Mouse (Mus musculus) kidney, adult 8-10 months (tissue): ENCODE measurements at regions not wholly inside any gene's neighbourhood (a gene's known extent, or its start where the extent isn't known, plus 50 kb on each side); places are given as distances from the start of the nearest gene placed in this dataset.

Source experiments
- DNase-seq, 2 experiments: peaks; one replicate each; pipeline ENCODE4 v3.0.0; 2022

- DNase-seq: no peak
These were observed 114.5 kb downstream of the Dhx35 start for GRCm38 (mm10) chr2:158909086-158909485.

DNA sequence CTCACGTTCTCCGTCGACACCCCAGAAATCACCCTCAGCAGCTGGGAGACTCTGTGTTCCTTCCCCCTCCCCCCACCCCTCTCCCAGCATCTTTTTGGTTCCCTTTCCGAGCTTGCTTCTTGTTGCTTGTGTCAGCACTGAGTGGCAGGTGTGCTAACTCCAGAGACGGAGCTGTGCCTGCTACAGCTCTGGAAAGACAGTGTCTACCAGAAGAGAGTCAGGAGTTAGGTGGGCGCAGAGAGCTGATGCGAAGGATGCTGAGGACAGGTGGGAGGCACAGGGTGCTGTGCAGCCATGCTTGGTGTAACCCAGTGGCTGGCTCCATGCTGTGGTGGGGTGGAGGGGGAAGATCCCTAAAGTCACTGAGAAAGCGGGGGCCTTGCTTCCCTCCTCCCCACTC is 115.7 kb downstream of the Dhx35 start:
- DNase-seq: no peak

- no peak for DNase-seq
These were observed 116.6 kb downstream of the Dhx35 start for GRCm38 (mm10) chr2:158911191-158911590.

DNA sequence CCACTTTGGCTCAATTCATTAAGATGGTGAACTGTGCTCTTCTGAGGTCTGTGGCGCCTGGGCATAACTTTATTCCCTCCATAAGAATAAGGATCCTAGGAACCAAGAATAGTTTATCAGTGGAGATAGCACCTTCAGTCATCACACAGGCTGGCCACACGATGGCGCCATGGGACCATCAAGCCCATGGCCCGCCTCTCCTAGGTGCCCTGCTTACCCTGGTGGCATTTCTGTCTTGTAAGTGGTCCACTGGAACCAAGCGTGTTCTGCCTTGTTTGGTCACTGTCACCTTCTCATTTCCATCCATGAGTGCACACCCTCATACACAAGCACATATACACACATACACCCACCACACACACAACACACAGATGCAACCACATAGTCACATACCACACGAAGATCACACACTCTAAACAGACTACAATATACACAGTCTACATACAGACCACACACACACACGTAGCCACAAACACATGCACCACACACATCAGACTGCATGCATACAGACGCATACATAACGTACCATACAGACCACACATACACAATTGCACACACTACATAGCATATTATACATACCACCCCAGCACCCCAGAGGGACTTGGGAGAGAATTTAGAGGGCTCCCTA is 118.1 kb downstream of the Dhx35 start:
- DNase-seq: peak; percentile 2 to 7

- DNase-seq: no peak
These were observed 122.8 kb downstream of the Dhx35 start for GRCm38 (mm10) chr2:158917398-158917797.

DNA sequence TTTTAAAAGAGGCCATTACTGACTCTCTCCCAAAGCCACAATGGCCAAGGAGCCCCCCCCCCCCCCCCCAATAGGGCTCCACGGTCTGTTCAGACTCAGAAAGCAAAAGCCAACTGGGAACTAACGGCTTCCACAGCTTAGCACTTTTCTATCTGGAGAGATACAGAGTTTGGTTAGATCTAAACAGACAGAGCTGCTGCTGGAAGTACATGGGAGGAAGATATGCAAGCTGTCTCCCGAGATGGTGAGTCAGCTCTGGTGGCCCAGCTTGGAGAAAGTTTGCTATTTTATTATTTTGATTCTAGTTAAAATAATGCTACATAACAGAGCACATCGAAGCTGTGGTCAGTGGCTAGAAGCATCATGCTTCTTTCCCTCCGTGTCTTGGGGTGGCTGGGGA is 123.7 kb downstream of the Dhx35 start:
- no peak for DNase-seq

DNA sequence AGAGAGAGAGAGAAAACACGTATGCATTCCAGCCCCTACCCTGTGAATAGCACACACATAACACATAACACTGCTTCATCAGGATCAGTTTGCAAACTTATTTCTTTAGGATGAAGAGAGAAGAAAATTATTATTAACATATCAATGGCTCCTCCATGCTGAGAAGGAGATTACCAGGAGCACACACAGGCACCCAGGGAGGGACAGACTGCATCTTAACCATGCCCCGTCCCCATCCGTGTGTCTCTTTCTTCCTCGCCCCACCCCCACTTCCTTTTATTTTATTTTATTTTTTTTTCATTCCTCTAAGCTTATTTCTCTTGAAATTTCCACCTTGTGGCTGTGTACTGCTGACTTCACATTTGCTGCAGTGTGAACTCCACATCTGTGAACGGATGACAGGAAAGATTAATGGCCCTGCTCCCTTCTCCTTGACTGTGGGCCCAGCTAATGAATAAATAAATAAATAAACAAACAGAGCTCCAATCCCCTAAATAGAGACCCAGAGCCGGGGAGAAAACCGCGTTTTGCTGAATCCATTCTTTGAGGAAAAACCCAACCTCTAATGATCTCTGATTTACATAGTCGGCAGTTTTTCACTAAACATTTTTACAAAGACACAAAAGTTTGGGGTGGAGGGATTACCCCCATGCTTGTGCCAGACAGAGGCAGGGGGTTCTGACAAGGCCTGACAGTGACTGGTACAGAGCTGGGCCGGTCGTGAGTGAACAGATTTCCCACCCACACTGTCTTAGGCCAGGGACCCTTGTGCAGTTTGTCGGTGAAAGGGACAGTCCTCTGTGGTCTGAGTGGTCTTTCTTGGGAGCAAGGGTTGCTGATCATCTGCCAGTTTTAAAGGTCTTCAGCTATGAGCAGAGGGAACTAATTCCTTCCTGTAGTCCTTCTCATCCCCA is 127.0 kb downstream of the Dhx35 start:
- DNase-seq: no peak

DNA sequence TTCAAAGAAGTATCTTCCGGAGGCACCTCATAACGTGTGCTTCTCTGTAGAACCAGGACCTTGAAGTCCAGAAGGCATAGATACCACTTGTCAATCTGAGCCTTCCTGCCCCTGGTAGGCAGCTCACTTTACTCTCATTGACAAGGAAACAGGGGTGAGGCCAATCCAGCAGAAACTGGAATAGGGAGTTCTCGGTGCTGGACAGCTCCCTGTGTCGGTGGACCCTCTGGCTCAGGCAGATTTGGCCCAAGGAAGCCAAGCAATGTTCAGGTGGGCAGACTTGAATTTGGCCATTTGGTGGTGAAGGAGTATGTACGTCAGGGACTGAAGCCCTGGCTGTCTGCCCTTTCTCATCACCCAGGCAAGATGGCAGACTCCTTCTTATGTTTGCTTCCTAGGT is 128.2 kb downstream of the Dhx35 start:
- DNase-seq: no peak

GRCm38 (mm10) chr2:158929507-158929906 is 134.9 kb downstream of the Dhx35 start:
- no peak for DNase-seq

DNA sequence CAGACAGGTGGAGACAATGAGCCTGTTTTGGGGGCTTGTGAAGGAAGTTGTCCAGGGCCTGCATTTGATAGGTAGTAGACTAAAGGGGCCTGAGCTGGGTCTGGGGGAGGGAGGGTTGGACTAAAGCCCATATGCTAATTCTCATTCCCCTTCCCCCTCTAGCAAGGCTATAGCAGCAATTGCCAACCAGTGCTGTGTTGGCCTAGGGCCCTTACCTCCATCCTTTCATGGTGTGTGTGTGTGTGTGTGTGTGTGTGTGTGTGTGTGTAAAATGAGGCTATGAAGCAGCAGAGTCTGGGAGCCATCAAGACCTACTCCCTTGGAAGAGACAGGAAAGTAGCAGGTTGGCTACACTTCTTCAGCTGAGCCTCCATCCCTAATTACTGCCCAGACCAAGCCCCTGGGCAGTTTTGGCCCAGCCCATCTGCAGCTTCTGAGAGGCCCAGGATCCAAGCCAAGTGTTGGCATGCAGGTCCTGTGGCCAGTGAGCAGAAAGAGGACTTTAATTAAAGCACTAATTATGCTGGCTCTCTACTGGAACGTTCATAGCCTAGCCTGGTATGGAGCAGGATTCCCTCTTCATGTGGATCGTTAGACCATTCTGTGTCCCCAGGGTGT is 143.4 kb downstream of the Dhx35 start:
- DNase-seq: no peak

DNA sequence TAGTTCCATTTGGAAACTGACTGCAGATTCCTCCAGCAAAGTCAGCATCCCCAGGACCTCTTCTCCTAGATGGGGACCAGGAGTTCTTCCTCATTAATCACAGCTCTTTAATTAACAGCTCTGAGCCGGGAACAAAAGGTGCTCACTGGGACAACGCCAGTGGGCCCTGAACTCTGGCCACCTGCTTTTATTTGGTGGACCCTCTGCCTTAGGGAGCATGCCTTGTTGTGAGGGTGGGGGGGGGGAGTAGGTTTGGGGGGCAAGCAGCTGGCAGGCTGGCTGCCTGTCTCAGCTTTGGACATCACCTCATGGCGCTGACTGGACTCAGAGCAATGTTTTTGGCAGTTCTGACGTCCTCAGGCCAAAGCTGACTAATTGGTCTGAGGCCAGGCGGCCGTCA is 154.8 kb downstream of the Dhx35 start:
- DNase-seq: no peak

DNA sequence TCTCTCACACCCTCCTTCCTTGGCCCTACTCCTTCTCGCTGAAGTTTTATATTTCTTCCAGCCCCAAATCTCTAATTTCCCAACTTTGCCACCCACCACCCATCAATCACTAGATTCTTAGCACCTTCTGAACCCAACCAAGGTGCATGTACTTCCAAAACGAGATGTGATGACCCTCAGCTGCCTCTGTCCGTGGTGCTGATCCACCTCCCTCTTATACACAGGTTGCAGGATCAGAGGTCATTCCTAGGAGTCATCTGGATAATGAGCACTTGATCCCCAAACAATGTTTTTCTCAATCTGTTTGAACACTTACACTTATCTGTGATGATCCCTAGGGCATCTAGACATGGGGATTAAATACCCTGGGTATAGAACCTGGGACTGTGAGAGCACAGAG is 156.5 kb downstream of the Dhx35 start:
- DNase-seq: no peak

- no peak for DNase-seq
These were observed 162.3 kb downstream of the Dhx35 start for GRCm38 (mm10) chr2:158956888-158957287.

DNA sequence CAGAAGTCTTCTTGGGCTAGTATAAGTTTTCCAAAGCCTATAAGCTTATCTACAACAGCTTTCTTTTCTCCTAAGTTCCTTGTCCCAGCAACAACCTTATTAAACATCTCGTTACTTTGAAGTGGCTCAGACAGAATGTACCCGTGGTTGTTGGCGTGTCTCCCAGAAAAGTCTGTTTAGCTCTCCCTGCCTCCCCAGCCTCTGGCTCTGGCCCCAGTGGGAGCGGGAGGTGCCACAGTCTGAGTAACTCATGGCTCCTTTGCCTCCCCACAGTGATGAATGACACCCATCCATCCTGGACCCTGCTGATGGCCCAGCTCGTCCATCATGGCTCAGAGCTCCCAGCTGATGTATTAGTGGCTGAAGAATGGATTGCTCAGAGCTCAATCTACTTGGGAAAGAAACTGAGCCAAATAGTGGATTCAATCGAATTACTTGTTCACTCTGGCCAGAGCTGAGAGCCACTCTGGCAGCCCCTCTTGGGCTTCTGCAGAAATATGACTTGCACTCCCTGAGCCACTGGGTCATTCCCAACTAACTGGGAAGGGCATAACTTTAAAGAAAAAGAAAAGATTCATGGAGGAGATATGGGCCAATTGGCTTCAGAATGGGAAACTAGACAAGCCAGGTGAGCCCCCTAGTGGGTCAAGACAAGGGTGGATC is 170.5 kb downstream of the Dhx35 start:
- peak; percentile 4 to 8 for DNase-seq

DNA sequence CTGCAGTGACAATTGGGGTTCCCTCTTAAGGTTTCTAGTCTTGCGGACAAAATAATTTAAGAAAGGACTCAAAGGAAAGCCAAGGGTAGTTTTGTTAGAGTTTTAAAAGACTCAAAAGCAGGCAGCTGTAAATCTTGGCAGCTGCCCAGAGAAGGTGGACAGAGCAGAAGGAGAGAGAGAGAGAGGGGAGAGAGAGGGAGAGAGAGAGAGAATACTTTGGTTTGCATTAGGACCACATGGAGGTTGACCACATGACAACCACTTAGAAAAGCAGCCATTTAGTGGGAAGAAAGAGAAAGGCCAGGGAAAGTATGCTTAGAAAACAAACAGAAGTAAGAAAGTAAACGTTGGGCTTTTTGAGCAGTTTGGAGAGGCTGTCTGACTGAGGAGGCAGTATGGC is 177.6 kb downstream of the Dhx35 start:
- DNase-seq: no peak

DNA sequence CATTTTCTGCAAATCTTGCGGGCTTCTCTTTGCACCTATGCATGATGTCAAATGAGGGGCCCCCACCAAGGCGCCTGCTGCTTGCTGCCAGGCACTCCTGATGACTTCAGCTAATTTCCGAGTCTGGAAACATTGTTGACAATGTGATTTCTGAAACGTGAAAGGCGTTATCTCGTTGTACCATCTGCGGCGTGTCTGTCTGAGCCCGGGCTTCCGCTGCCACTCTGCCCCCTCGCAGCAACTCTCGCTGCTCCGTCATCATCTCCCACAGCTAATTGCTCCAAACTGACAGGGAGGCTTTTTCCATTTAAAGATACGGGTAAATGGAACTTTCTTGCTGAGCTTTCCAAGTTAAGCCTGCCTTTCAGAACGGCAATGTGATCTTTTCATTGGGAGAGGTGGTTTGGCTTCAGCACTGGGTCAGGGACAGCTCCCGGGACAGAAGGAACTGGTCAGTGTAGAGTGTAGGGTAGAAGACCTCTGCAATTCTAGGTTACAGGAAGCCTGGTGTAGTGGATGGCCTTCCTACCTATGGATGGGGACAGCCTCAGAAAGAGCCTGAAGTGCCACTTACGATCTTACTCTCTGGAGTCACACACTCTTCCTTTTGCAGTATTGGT is 191.0 kb downstream of the Dhx35 start:
- DNase-seq: no peak

- DNase-seq: no peak
These were observed 208.0 kb downstream of the Dhx35 start for GRCm38 (mm10) chr2:159002481-159003186.

DNA sequence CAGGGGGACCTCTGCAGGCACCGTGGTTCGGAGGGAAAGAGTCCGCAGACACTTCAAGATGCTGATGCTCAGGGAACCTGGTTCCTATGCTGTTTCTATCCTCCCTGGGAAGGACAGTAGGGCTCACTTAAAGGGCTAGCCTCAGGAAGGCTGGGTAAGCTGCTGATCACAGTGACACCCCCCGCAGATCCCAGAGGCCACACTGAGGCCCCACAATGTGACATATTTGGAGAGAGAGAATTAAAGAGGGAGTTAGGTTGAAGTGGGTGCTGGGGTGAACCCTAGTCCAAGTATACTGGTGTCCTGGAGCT is 208.5 kb downstream of the Dhx35 start:
- DNase-seq: no peak

GRCm38 (mm10) chr2:159004417-159004816 is 209.8 kb downstream of the Dhx35 start:
- DNase-seq: no peak

DNA sequence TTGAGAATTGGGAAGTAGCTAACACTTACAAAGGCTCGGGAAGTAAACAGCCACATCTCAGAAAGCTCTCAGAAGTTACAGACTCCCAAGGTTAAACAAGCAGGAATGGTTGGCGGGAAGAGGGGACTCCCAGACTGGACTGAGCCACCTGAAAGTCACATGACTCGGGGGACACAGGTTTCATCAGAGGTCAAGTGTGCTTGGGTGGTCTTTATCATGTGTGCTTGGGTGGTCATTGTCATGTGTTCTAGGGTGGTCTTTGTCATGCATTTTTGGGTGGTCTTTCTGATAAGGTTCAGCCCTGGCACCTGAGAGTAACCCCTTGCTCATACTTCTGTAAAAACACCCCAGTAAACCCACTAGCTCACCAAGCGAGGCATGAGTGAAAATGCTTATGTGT is 218.1 kb downstream of the Dhx35 start:
- DNase-seq: no peak

- no peak for DNase-seq
These were observed 219.9 kb downstream of the Dhx35 start for GRCm38 (mm10) chr2:159014553-159014952.

GRCm38 (mm10) chr2:159019921-159020534 is 225.4 kb downstream of the Dhx35 start:
- DNase-seq: no peak
